Mouse (Mus musculus) kidney, adult 10 weeks (tissue): Measurements from ENCODE around the gene Olfr437. TPM values are rescaled to one million over a fixed set of nuclear protein-coding genes. Genes with fewer than 3 reads are reported as not detected.

Source experiments
- polyA plus RNA-seq: library from polyadenylated mRNA; stranded (reverse); fragments of 350-450 nt; fragmentation: Illumina TruSeq; extraction: RNeasy Lipid Tissue Mini Kit (QIAGEN cat#74804); gene quantifications from one replicate; pipeline ENCODE4 v1.2.3, GENCODE M21; 2014; ENCODE audit warnings: low read depth, low replicate concordance

Gene Olfr437
- not detected for polyA plus RNA-seq

GRCm38 (mm10) chr6:43162982-43163381 lies at the start of gene Olfr437:
Gene Olfr437, plus strand, starts transcription at chr6:43163282.

GRCm38 (mm10) chr6:43146267-43146666 lies 16.8 kb upstream of the Olfr437 start, which contains the start of gene Olfr237-ps1:
Gene Olfr237-ps1, plus strand, starts transcription at chr6:43146567.

GRCm38 (mm10) chr6:43171840-43172239 lies 8.8 kb downstream of the Olfr437 start, which contains the start of gene Olfr13:
Gene Olfr13, plus strand, starts transcription at chr6:43172140.

GRCm38 (mm10) chr6:43196781-43197180 lies 33.7 kb downstream of the Olfr437 start, which contains the start of gene Olfr435:
Gene Olfr435, plus strand, starts transcription at chr6:43197146.

GRCm38 (mm10) chr6:43212873-43213272 lies 49.8 kb downstream of the Olfr437 start, which contains the start of gene Olfr434:
Gene Olfr434, plus strand, starts transcription at chr6:43213021.

Other genes with a start within 250 kb of the Olfr437 start
- not detected for gene Olfr446, start 241.9 kb upstream of the Olfr437 start, polyA plus RNA-seq
- not detected for gene Olfr444, start 214.2 kb upstream of the Olfr437 start, polyA plus RNA-seq
- not detected for gene Olfr441, start 56.9 kb upstream of the Olfr437 start, polyA plus RNA-seq
- not detected for gene Olfr237-ps1, start 16.7 kb upstream of the Olfr437 start, polyA plus RNA-seq
- gene Olfr13, start 8.9 kb downstream of the Olfr437 start, polyA plus RNA-seq: not detected
- not detected for gene Olfr435, start 33.9 kb downstream of the Olfr437 start, polyA plus RNA-seq
- gene Olfr434, start 49.7 kb downstream of the Olfr437 start, polyA plus RNA-seq: not detected
- not detected for gene Olfr47, start 68.2 kb downstream of the Olfr437 start, polyA plus RNA-seq
- 30.5 TPM for gene Arhgef5, start 102.3 kb downstream of the Olfr437 start, polyA plus RNA-seq
- not detected for gene Nobox, start 146.3 kb downstream of the Olfr437 start, polyA plus RNA-seq